Mouse (Mus musculus): ENCODE measurements at regions not wholly inside any gene's neighbourhood (a gene's known extent, or its start where the extent isn't known, plus 50 kb on each side); places are given as distances from the start of the nearest gene placed in this dataset.

- H3K4me1 ChIP-seq (ENCODE audit: control insufficient read depth, insufficient read depth, low read length), result no peaks in the 10 kb centered on the region
- H3K4me3 ChIP-seq (ENCODE audit: insufficient read depth, low read depth, low read length), result no peak overlapping the region
- TF ChIP-seq POLR2A (IDR thresholded peaks at IDR 0.05; ENCODE audit: insufficient read depth, low read depth, low read length) (no peak), CTCF (IDR thresholded peaks at IDR 0.05; ENCODE audit: insufficient read depth, low read depth, low read length) (no peak)
- WGBS, result 89% methylated on average over 6 of the region's 6 CpGs
- no peak overlapping the region for H3K27ac ChIP-seq (ENCODE audit: insufficient read depth, low read depth, low read length)
Observed at GRCm38 (mm10) chr7:69577754-69578153, 788.8 kb downstream of the Nr2f2 start.

GRCm38 (mm10) chr7:69576596-69576995 is 789.9 kb downstream of the Nr2f2 start:
- Histone ChIP-seq H3K4me1 (ENCODE audit: control insufficient read depth, insufficient read depth, low read length) (no peaks in the 10 kb centered on the region), H3K4me3 (ENCODE audit: insufficient read depth, low read depth, low read length) (no peak overlapping the region), H3K27ac (ENCODE audit: insufficient read depth, low read depth, low read length) (no peak overlapping the region)
- WGBS, result 89% methylated on average over 6 of the region's 6 CpGs
- TF ChIP-seq POLR2A (IDR thresholded peaks at IDR 0.05; ENCODE audit: insufficient read depth, low read depth, low read length) (no peak), CTCF (IDR thresholded peaks at IDR 0.05; ENCODE audit: insufficient read depth, low read depth, low read length) (no peak)

- H3K4me1 ChIP-seq (ENCODE audit: control insufficient read depth, insufficient read depth, low read length), result no peaks in the 10 kb centered on the region
- H3K27ac ChIP-seq (ENCODE audit: insufficient read depth, low read depth, low read length), result no peak overlapping the region
- H3K4me3 ChIP-seq (ENCODE audit: insufficient read depth, low read depth, low read length), result no peak overlapping the region
- WGBS, result 31% methylated on average over 5 of the region's 5 CpGs
- TF ChIP-seq CTCF (IDR thresholded peaks at IDR 0.05; ENCODE audit: insufficient read depth, low read depth, low read length) (no peak), POLR2A (IDR thresholded peaks at IDR 0.05; ENCODE audit: insufficient read depth, low read depth, low read length) (no peak)
Observed at GRCm38 (mm10) chr7:69573730-69574129, 792.8 kb downstream of the Nr2f2 start.

DNA sequence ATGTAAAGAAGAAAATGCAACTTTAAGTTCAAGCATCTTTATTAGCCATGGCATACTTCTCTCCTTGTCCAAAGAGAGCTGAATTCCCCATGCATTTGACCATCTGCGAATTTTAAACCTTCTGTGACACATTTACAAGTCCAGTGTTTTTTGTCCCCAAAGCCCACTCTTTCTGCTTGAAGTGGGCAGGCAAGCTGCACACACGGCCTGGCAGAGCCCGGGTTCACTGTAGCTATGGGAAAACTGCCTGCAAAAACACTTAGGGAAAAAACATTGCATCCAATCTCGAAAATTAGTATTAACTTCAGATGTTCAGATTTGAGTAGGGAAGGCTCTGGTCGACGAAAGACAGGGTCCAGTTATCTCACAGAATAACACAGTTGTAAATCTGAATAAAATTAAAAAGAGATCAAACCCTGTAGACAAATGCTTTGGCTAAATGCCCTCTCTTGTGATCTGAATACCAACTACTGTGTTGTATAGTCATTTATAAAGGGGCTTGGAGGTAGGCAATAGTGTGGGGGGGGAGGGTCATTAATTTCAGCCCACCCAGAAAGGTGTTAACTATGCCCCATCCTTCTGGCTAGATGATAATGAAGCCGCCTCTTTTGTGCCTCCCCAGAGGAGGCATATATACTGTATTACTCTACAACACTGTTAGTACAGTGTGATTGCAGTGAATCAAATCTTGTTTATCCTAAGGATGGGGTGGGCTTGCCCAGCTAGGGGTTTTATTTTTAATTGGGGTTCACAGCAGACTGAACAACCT is 793.7 kb downstream of the Nr2f2 start:
- H3K4me3 ChIP-seq (ENCODE audit: insufficient read depth, low read depth, low read length), result no peak overlapping the region
- no peak for TF ChIP-seq CTCF (IDR thresholded peaks at IDR 0.05; ENCODE audit: insufficient read depth, low read depth, low read length)
- TF ChIP-seq POLR2A (IDR thresholded peaks at IDR 0.05; ENCODE audit: insufficient read depth, low read depth, low read length), result no peak
- 54% methylated on average over 7 of the region's 7 CpGs for WGBS
- H3K27ac ChIP-seq (ENCODE audit: insufficient read depth, low read depth, low read length), result no peak overlapping the region
- H3K4me1 ChIP-seq (ENCODE audit: control insufficient read depth, insufficient read depth, low read length), result no peaks in the 10 kb centered on the region

DNA sequence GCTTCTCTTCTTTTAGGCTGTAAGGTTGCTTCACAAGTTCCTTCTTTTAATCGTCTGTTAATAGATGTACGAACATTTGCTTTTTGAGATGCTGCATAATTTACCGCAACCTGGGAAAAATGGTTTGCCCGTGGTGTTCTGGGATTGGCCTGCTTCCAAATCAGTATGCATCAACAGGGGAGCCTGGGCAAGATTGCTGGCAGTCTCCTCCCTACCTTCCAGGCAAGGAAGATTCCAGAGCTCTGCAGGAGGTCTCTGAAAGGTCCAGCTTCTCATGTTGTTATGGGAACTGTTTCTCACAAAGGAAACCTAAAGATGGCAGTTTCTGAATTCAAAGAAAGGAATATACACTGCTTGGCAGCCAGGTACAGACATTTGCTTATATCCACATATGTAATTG is 799.6 kb downstream of the Nr2f2 start:
- WGBS, result 56% methylated on average over 4 of the region's 4 CpGs
- Histone ChIP-seq H3K4me3 (ENCODE audit: insufficient read depth, low read depth, low read length) (no peak overlapping the region), H3K27ac (ENCODE audit: insufficient read depth, low read depth, low read length) (no peak overlapping the region), H3K4me1 (ENCODE audit: control insufficient read depth, insufficient read depth, low read length) (no peaks in the 10 kb centered on the region)
- TF ChIP-seq CTCF (IDR thresholded peaks at IDR 0.05; ENCODE audit: insufficient read depth, low read depth, low read length) (no peak), POLR2A (IDR thresholded peaks at IDR 0.05; ENCODE audit: insufficient read depth, low read depth, low read length) (no peak)

- Histone ChIP-seq H3K4me3 (ENCODE audit: insufficient read depth, low read depth, low read length) (no peak overlapping the region), H3K27ac (ENCODE audit: insufficient read depth, low read depth, low read length) (no peak overlapping the region), H3K4me1 (ENCODE audit: control insufficient read depth, insufficient read depth, low read length) (no peaks in the 10 kb centered on the region)
- 90% methylated on average over 2 of the region's 2 CpGs for WGBS
- TF ChIP-seq POLR2A (IDR thresholded peaks at IDR 0.05; ENCODE audit: insufficient read depth, low read depth, low read length), result no peak
- no peak for TF ChIP-seq CTCF (IDR thresholded peaks at IDR 0.05; ENCODE audit: insufficient read depth, low read depth, low read length)
Observed at GRCm38 (mm10) chr7:69564432-69564831, 802.1 kb downstream of the Nr2f2 start.

DNA sequence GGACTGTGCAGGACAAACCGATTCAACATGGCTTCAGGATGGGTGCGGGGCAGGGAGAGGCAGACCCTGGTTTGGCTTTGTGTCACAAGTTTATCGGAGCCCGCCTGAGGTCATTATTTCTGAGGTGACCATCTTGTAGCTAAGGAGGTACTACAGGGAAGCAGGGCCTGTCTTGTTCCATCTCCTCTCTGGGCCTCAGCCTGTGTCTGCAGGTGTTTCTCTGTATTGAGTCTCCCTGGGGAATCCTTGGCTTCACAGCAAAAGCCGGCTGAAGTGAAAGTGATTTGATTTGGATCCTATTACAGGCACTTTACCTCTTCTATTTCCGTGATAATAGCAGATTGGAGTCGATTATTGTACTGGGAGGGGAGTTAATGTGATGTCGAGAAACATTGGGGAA is 805.7 kb upstream of the Arrdc4 start:
- no peak overlapping the region for H3K4me3 ChIP-seq (ENCODE audit: insufficient read depth, low read depth, low read length)
- TF ChIP-seq CTCF (IDR thresholded peaks at IDR 0.05; ENCODE audit: insufficient read depth, low read depth, low read length), result no peak
- TF ChIP-seq POLR2A (IDR thresholded peaks at IDR 0.05; ENCODE audit: insufficient read depth, low read depth, low read length), result no peak
- 76% methylated on average over 8 of the region's 8 CpGs for WGBS
- H3K27ac ChIP-seq (ENCODE audit: insufficient read depth, low read depth, low read length), result no peak overlapping the region
- H3K4me1 ChIP-seq (ENCODE audit: control insufficient read depth, insufficient read depth, low read length), result no peaks in the 10 kb centered on the region

- H3K4me3 ChIP-seq (ENCODE audit: insufficient read depth, low read depth, low read length), result no peak overlapping the region
- TF ChIP-seq CTCF (IDR thresholded peaks at IDR 0.05; ENCODE audit: insufficient read depth, low read depth, low read length) (no peak), POLR2A (IDR thresholded peaks at IDR 0.05; ENCODE audit: insufficient read depth, low read depth, low read length) (no peak)
- no peak overlapping the region for H3K27ac ChIP-seq (ENCODE audit: insufficient read depth, low read depth, low read length)
- no peaks in the 10 kb centered on the region for H3K4me1 ChIP-seq (ENCODE audit: control insufficient read depth, insufficient read depth, low read length)
- WGBS, result 47% methylated on average over 6 of the region's 6 CpGs
Observed at GRCm38 (mm10) chr7:69553981-69554380, 804.9 kb upstream of the Arrdc4 start.

DNA sequence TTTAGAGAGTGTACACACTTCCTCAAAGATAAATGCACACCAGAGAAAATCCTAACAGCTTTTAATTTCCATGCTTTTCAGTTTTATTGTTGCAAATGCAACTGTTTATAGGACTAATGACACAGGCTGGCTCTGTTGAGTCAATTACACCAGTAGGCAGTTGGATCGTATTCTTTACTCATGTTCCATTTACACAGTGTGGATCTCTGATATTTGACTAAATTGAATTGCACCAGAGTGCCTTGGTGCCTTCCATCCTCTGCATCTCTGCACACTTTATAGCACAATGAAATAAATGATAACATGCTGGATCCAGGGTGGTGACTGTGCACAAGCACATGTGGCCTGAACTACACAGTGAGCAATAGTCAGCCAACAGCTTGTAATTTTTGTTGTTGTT is 787.0 kb upstream of the Arrdc4 start:
- Histone ChIP-seq H3K4me3 (ENCODE audit: insufficient read depth, low read depth, low read length) (no peak overlapping the region), H3K4me1 (ENCODE audit: control insufficient read depth, insufficient read depth, low read length) (no peaks in the 10 kb centered on the region), H3K27ac (ENCODE audit: insufficient read depth, low read depth, low read length) (no peak overlapping the region)
- 50% methylated on average over 1 of the region's 1 CpGs for WGBS
- TF ChIP-seq CTCF (IDR thresholded peaks at IDR 0.05; ENCODE audit: insufficient read depth, low read depth, low read length) (no peak), POLR2A (IDR thresholded peaks at IDR 0.05; ENCODE audit: insufficient read depth, low read depth, low read length) (no peak)
